Mouse (Mus musculus): ENCODE measurements at regions not wholly inside any gene's neighbourhood (a gene's known extent, or its start where the extent isn't known, plus 50 kb on each side); places are given as distances from the start of the nearest gene placed in this dataset.

DNA sequence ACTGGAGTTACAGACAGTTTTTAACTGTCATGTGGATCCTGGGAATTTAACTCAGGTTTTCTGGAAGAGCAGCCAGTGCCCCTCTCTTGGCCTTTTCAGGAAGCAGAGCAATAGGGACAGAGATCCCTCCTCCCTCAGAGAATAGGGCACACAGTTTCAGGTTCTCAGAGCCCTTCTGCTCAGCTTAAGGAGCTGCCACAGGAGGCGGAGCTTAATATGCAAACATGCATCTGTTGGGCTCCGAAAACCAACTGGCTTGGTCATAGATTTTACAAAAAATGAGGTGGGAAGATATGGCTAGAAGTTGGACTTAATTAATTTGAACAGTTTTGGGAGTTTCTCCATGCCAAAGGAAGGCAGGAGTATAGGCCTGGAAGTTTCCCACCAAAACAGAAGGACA, 61.9 kb upstream of the Znrf2 start:
- Histone ChIP-seq H3K27me3 (ENCODE audit: control insufficient read depth, insufficient read depth, low read length, poor library complexity, severe bottlenecking) (no peaks in the 10 kb centered on the region), H3K36me3 (ENCODE audit: control insufficient read depth, insufficient read depth, low read length, poor library complexity, severe bottlenecking) (no peaks in the 10 kb centered on the region)
- DNase-seq (ENCODE audit: low read depth, low spot score) = peak; percentile 20

DNA sequence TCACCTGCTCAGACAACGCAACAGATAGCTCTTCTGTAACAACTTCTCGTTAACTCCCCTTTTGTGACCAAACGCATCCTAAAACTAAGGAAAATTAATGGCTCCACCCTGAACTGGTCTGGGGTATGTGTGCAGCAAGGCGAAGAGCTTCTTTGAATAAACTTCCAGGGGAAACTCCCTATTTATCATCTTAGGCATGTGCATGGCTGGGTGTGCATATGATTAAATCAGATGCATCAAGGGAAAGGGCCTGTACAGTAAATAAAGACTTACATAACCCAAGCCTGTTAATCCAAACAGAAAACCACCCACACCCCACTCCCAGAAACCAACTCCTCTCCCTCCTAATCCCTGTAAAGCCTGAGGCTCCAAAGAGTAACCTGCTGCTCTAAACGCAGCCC, 59.2 kb upstream of the Znrf2 start:
- Histone ChIP-seq H3K36me3 (ENCODE audit: control insufficient read depth, insufficient read depth, low read length, poor library complexity, severe bottlenecking) (no peaks in the 10 kb centered on the region), H3K27me3 (ENCODE audit: control insufficient read depth, insufficient read depth, low read length, poor library complexity, severe bottlenecking) (no peaks in the 10 kb centered on the region)
- DNase-seq (ENCODE audit: low read depth, low spot score) = peak; percentile 70

DNA sequence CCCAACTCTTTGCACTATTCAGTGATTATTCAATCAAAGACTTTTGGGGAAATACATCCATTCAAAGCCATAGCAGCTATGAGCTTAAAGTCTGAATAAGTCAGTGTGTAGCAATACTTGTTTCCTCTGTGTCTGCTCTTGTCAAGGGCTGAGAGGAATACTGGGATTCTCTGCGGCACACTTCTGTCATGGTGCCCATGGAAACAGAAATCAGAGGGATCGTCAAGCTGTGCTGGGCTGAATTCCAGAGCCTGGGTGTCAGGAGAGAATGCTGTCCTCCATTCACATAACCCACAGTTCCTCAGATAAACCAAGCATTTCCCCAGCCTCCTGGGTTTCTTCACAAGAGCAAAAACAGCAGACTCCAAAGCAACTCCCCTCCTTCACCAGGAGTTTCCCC, 58.6 kb upstream of the Znrf2 start:
- Histone ChIP-seq H3K27me3 (ENCODE audit: control insufficient read depth, insufficient read depth, low read length, poor library complexity, severe bottlenecking) (no peaks in the 10 kb centered on the region), H3K36me3 (ENCODE audit: control insufficient read depth, insufficient read depth, low read length, poor library complexity, severe bottlenecking) (no peaks in the 10 kb centered on the region)
- no peak for DNase-seq (ENCODE audit: low read depth, low spot score)

DNA sequence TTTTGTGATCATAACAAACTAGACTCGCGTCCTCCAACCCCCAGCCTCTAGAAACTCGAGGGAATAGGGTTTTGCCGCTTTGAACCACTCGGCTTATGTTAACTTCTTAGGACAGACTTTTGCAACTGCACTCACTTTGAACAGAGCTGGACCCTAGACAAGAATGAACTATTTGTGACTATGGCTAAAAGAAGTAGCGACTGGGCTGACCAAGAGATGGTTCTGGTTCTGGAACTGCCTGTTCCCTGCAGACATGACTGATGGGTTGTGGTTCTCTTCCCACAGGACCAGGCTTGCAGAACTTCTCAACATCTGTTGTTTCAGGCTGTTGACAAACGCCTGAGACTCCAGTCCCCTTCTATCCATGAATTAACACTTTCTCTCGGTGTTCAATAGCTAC, 57.5 kb upstream of the Znrf2 start:
- Histone ChIP-seq H3K36me3 (ENCODE audit: control insufficient read depth, insufficient read depth, low read length, poor library complexity, severe bottlenecking) (no peaks in the 10 kb centered on the region), H3K27me3 (ENCODE audit: control insufficient read depth, insufficient read depth, low read length, poor library complexity, severe bottlenecking) (no peaks in the 10 kb centered on the region)
- DNase-seq (ENCODE audit: low read depth, low spot score) = no peak

DNA sequence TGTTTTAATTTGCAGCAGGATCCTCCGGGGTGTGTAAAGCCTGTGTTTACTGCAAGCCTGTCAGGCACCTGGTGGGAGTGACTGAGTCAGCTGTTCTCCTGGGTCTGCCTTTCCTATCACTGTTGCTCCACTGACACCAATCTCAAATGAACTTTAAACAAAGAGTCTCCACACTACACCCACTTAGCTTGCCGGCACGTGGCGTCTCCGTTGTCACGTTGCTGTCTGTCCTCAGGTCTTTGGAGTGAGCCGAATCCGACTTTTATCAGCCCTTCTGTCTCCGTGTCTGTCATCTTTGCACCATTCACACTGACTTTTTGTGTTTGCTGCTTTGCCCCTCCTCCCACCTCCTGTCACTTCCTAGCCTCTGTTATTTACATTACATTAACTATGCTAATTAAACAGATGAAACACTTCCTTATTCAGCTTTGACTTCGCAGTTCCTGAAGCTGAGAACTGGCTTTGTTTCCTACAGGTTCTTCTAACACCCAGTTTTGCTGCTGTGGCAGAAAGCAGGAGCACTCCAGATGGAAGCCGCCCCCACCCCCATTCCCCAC, 56.7 kb upstream of the Znrf2 start:
- H3K27me3 ChIP-seq (ENCODE audit: control insufficient read depth, insufficient read depth, low read length, poor library complexity, severe bottlenecking) = no peaks in the 10 kb centered on the region
- peak; percentile 76 for DNase-seq (ENCODE audit: low read depth, low spot score)
- no peaks in the 10 kb centered on the region for H3K36me3 ChIP-seq (ENCODE audit: control insufficient read depth, insufficient read depth, low read length, poor library complexity, severe bottlenecking)

DNA sequence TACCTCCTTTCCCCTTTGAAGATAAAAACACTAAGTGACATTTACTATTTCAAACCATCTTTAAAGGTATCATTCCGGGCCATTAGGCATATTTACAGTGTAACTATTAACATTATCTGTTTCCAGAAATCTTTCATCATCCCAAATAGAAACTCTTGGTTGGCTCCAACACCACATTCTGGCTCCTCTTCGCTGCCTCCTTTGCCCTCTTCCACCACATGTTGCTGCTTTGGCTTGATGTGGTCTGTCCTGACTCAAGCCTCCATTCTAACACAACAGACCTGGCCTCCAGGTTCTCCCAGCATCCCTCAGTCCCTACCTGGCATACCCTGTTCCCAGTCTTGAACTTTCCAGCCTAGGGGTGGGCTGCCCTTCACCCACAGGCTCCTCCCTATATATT, 56.2 kb upstream of the Znrf2 start:
- no peaks in the 10 kb centered on the region for H3K36me3 ChIP-seq (ENCODE audit: control insufficient read depth, insufficient read depth, low read length, poor library complexity, severe bottlenecking)

DNA sequence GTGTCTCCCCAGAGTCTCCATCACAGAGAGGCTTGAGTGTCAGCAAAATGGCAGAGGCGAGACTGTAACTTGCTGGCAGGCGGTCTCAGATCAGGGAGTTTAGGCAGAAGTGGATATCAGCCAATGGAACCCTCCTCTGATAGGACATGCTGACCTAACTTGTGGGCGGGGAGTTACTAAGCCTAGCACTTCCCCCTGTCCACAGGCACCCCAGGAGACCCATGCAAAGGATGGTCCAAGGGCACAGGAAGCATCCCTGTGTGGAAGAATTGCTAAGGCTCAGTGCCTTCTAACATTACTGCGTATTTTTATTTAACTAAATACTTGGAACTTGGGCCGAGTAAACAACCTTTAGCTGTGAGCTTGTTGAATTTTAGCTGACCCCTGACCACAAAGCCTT, 54.7 kb upstream of the Znrf2 start:
- no peak for DNase-seq (ENCODE audit: low read depth, low spot score)
- no peaks in the 10 kb centered on the region for H3K36me3 ChIP-seq (ENCODE audit: control insufficient read depth, insufficient read depth, low read length, poor library complexity, severe bottlenecking)

More for the DNA sequence above, 56.2 kb upstream of the Znrf2 start:
- no peak for DNase-seq (ENCODE audit: low read depth, low spot score)
- H3K27me3 ChIP-seq (ENCODE audit: control insufficient read depth, insufficient read depth, low read length, poor library complexity, severe bottlenecking) = no peaks in the 10 kb centered on the region

DNA sequence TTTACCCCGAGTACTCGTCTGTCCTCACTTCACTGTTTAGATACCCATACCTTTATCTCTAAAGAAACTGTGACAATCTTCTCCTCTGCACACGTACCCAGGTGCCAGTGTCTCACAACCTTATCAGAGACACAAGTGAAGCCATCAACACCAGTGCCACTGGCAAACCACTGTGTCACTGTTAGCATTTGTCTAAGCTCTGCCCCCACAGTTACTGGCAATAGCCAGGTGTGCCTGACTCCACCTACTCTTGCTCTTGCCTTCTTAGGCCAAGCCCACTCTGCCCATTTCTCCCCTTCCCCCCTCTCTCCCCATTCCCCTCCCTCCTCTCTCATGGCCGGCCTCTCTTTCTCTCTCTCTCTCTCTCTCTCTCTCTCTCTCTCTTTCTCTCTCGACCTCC, 54.2 kb upstream of the Znrf2 start:
- Histone ChIP-seq H3K27me3 (ENCODE audit: control insufficient read depth, insufficient read depth, low read length, poor library complexity, severe bottlenecking) (no peaks in the 10 kb centered on the region), H3K36me3 (ENCODE audit: control insufficient read depth, insufficient read depth, low read length, poor library complexity, severe bottlenecking) (no peaks in the 10 kb centered on the region)
- no peak for DNase-seq (ENCODE audit: low read depth, low spot score)

More for the DNA sequence above, 54.7 kb upstream of the Znrf2 start:
- H3K27me3 ChIP-seq (ENCODE audit: control insufficient read depth, insufficient read depth, low read length, poor library complexity, severe bottlenecking) = no peaks in the 10 kb centered on the region

DNA sequence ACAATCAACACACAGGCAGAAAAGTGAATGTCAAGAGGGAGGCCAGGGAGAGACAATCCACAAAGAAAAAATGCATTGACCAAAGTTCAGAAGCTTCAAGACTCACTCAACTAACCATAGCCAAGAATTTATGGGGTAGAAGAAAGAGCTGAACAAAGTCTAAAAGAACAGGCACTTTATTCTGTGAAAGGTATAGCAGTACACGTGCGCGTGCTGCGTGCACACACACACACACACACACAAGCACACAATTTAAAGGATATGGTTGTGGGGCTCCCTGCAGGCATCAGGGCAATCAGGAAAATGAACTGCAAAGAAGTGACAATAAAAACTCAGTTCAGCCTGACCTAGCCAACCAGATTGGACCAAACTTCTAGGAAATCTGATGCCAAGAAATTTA, 53.0 kb upstream of the Znrf2 start:
- H3K36me3 ChIP-seq (ENCODE audit: control insufficient read depth, insufficient read depth, low read length, poor library complexity, severe bottlenecking) = no peaks in the 10 kb centered on the region
- no peaks in the 10 kb centered on the region for H3K27me3 ChIP-seq (ENCODE audit: control insufficient read depth, insufficient read depth, low read length, poor library complexity, severe bottlenecking)
- no peak for DNase-seq (ENCODE audit: low read depth, low spot score)

DNA sequence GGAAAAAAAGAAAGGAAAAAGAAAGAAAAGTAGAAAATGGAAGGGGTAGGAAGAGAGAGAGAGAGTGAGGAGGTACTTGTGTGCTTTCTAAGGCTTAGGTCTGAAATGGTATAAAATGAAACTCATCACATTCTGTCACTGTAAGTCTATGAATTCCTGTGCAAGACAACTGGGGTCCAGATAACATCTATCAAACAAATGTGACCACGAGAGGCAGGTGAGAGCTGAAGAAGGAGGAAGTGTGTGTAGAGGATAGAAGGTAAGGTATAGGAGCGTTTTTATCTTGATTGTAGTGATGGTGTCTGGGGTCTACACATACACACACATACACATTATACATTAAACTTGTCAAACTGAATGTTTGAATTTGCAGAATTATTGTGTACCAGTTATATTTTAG, 51.0 kb upstream of the Znrf2 start:
- Histone ChIP-seq H3K27me3 (ENCODE audit: control insufficient read depth, insufficient read depth, low read length, poor library complexity, severe bottlenecking) (no peaks in the 10 kb centered on the region), H3K36me3 (ENCODE audit: control insufficient read depth, insufficient read depth, low read length, poor library complexity, severe bottlenecking) (no peaks in the 10 kb centered on the region)
- no peak for DNase-seq (ENCODE audit: low read depth, low spot score)

DNA sequence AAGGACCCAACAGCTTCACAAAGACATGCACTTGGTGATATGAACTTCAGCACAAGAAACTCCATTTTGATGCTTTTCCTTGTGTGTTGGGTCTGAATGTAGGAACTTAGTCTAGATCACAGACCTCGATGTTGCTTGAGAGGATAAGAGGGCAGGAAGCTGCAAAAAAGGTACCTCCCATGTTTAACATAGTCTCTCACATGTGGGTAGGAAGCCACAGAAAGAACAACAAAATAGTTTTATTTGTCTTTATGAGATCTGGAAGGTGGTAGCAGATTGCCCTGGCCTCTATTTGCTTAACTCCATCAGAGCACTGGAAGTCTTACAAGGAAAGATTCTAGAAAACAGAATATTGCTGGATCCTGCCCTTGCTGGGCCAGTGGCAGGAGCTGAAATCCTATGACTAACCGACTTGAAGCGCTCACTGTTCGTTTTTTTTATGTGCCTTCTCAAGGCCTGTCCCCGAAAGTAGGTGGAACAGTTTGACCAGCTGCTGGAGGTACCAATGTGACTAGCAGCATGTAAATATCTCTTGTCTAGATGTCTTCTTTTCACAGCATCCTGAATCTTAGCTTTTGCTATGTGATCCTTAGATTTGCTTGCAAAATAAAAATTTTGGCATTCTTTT, 50.1 kb upstream of the Znrf2 start:
- no peak for DNase-seq (ENCODE audit: low read depth, low spot score)
- H3K27me3 ChIP-seq (ENCODE audit: control insufficient read depth, insufficient read depth, low read length, poor library complexity, severe bottlenecking) = no peaks in the 10 kb centered on the region
- H3K36me3 ChIP-seq (ENCODE audit: control insufficient read depth, insufficient read depth, low read length, poor library complexity, severe bottlenecking) = no peaks in the 10 kb centered on the region
